Mouse (Mus musculus) gastrocnemius, postnatal 10 days (tissue): ENCODE data around the gene Sh3gl1. TPM values are rescaled to one million over a fixed set of nuclear protein-coding genes. Genes with fewer than 3 reads are reported as not detected.
"Not testable (repeated sequence)": the region's sequence is repeated elsewhere in the genome, so short reads cannot be mapped to it uniquely, and the experiment has no call there.

Experiments used
- DNase-seq: peaks from one replicate; pipeline ENCODE4 v3.0.0; 2021; ENCODE audit warnings: mixed read lengths
- long read RNA-seq, 2 experiments: library from polyadenylated mRNA; stranded (forward); transcript quantifications; one replicate each; pipeline ENCODE4 v2.0.0; 2021
- total RNA-seq, 2 experiments: library from RNA; stranded (reverse); gene quantifications; 2 replicates each; pipeline ENCODE4 v1.2.3; 2021

Sh3gl1 gene
- 10 to 100 TPM; 25.7 to 35.0 TPM for total RNA-seq
- long read RNA-seq, experiment 1, transcript Sh3gl1-201 (10 exons, 2,073 nt), result major isoform, 86 of 97 reads
- long read RNA-seq, experiment 1, partial matches to known transcripts, result 1 of 97 reads
- long read RNA-seq, experiment 1, other reads (novel, unspliced or antisense), result 10 of 97 reads
- long read RNA-seq, experiment 2, transcript Sh3gl1-201 (10 exons, 2,073 nt), result major isoform, 61 of 66 reads
- long read RNA-seq, experiment 2, partial matches to known transcripts, result 1 of 66 reads
- long read RNA-seq, experiment 2, other reads (novel, unspliced or antisense), result 4 of 66 reads

- DNase-seq, result peak; percentile 99
Observed at GRCm38 (mm10) chr17:56036176-56036900, at the start of gene Sh3gl1. Gene Sh3gl1 (minus strand): TSS chr17:56036635.

GRCm38 (mm10) chr17:56080781-56081585 is 44.5 kb upstream of the Sh3gl1 start:
- DNase-seq, result no peak

GRCm38 (mm10) chr17:56079921-56080320 is 43.5 kb upstream of the Sh3gl1 start:
- DNase-seq, result no peak

GRCm38 (mm10) chr17:56078880-56079795 is 42.7 kb upstream of the Sh3gl1 start, which contains the start of gene Hdgfl2:
Gene Hdgfl2 (plus strand): TSS chr17:56079634.
- DNase-seq, result peak; percentile 100

- DNase-seq, result not testable (repeated sequence)
Observed at GRCm38 (mm10) chr17:56078361-56078760, 41.9 kb upstream of the Sh3gl1 start.

GRCm38 (mm10) chr17:56077523-56077922 is 41.1 kb upstream of the Sh3gl1 start:
- DNase-seq, result no peak

GRCm38 (mm10) chr17:56074827-56075208 is 38.4 kb upstream of the Sh3gl1 start, which contains the start of gene Ubxn6:
Gene Ubxn6 (minus strand): TSS chr17:56075028.
- peak; percentile 99 for DNase-seq

- DNase-seq, result peak; percentile 85
Observed at GRCm38 (mm10) chr17:56074097-56074826, 37.8 kb upstream of the Sh3gl1 start.

GRCm38 (mm10) chr17:56072243-56072642 is 35.8 kb upstream of the Sh3gl1 start:
- DNase-seq, result no peak

GRCm38 (mm10) chr17:56071126-56071525 is 34.7 kb upstream of the Sh3gl1 start:
- DNase-seq, result no peak

GRCm38 (mm10) chr17:56069066-56069465 is 32.6 kb upstream of the Sh3gl1 start:
- no peak for DNase-seq

- DNase-seq, result no peak
Observed at GRCm38 (mm10) chr17:56066451-56066850, 30.0 kb upstream of the Sh3gl1 start.

GRCm38 (mm10) chr17:56065715-56066114 is 29.3 kb upstream of the Sh3gl1 start:
- not testable (repeated sequence) for DNase-seq

GRCm38 (mm10) chr17:56062081-56062480 is 25.6 kb upstream of the Sh3gl1 start:
- no peak for DNase-seq

- DNase-seq, result no peak
Observed at GRCm38 (mm10) chr17:56057381-56058120, 21.1 kb upstream of the Sh3gl1 start.

GRCm38 (mm10) chr17:56055945-56056678 is 19.7 kb upstream of the Sh3gl1 start:
- DNase-seq, result no peak

- DNase-seq, result no peak
Observed at GRCm38 (mm10) chr17:56054938-56055337, 18.5 kb upstream of the Sh3gl1 start.

- DNase-seq, result no peak
Observed at GRCm38 (mm10) chr17:56051369-56051768, 14.9 kb upstream of the Sh3gl1 start.

- no peak for DNase-seq
Observed at GRCm38 (mm10) chr17:56040857-56041163, 4.4 kb upstream of the Sh3gl1 start.
